Mouse (Mus musculus): ENCODE results near the gene Mfsd2b. TPM values are rescaled to one million over a fixed set of nuclear protein-coding genes. Genes with fewer than 3 reads are reported as not detected.
"Not testable (repeated sequence)": the region's sequence is repeated elsewhere in the genome, so short reads cannot be mapped to it uniquely, and the experiment has no call there.

Gene Mfsd2b
- polyA plus RNA-seq, 1 experiment from 2014 or later = 4.7 TPM

DNA sequence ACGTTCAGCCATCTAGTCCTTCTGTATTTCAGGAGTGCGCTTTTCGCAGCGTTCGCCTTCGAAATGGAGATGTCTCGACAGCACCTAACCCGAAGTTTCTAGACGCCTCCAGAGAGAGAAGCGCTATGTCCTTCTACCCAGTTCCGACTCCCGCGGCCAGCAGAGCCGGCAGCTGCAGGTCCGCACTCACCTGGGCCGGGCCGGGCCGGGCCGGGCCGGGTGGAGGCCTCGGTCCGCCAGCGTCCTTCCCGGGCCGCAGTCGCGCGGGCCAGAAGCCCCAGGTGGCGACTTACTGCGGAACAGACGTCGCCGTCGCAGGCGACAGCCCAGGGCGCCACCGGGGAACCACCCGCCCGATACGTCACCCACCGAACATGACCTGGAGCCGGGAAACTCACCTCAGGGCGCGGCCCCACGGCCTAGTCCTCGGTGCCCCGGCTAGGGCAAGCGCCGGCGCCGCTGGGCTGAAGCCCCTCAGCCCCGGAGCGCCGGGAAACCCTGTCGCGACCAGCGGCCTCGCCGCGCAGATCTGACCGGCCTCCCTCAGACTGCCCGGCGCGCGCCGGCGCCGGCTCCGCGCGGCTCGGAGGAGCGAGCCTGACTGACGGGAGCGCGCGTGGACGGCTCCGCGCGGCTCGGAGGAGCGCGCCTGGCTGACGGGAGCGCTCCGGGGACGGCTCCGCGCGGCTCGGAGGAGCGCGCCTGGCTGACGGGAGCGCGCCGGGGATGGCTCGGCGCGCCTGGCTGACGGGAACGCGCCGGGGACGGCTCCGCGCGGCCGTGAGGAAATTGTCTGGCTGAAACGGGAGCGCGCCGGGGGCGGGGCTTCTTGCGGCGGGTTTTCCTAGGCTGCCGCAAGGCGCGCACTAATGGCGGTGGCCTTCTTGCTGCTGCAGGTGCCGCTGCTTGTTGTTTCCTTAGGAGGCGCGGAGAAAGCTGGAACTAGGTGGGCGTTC is 33.1 kb upstream of the Mfsd2b start, which contains the start of gene Ubxn2a:
TSS of gene Ubxn2a (minus strand) at position 755 of the 956 bp plus-strand sequence.
- DNase-seq (ENCODE audit: low spot score) (peak; percentile 94), ATAC-seq (ENCODE audit: insufficient read depth, low FRiP score, low TSS enrichment) (peak; percentile 91)
- under 1% methylated on average over 87 of the region's 125 CpGs for WGBS
- Histone ChIP-seq H3K4me1 (ENCODE audit: control insufficient read depth, insufficient read depth, low read length) (no peaks in the 10 kb centered on the region), H3K9me3 (ENCODE audit: control insufficient read depth, low read length) (no peaks in the 10 kb centered on the region), H3K36me3 (ENCODE audit: control insufficient read depth, insufficient read depth, low read length) (no peaks in the 10 kb centered on the region), H3K27me3 (ENCODE audit: control insufficient read depth, insufficient read depth, low read length) (no peaks in the 10 kb centered on the region), H3K4me2 (ENCODE audit: low read depth) (peak within 1 kb of the TSS; percentile 81), H3K4me3 (ENCODE audit: low read depth, low read length) (peak within 1 kb of the TSS; percentile 67), H3K9ac (ENCODE audit: low read length) (peak within 1 kb of the TSS; percentile 81), H3K27ac (ENCODE audit: low read depth, low read length) (peak within 1 kb of the TSS; percentile 62)

GRCm38 (mm10) chr12:4906476-4906875 is 32.3 kb upstream of the Mfsd2b start:
- 66% methylated on average over 7 of the region's 7 CpGs for WGBS
- H3K4me1 ChIP-seq (ENCODE audit: control insufficient read depth, insufficient read depth, low read length) = no peaks in the 10 kb centered on the region
- no peak overlapping the region for H3K27ac ChIP-seq (ENCODE audit: low read depth, low read length)
- no peaks in the 10 kb centered on the region for H3K27me3 ChIP-seq (ENCODE audit: control insufficient read depth, insufficient read depth, low read length)
- peak overlapping the region; percentile 67 for H3K4me3 ChIP-seq (ENCODE audit: low read depth, low read length)
- H3K36me3 ChIP-seq (ENCODE audit: control insufficient read depth, insufficient read depth, low read length) = no peaks in the 10 kb centered on the region
- ATAC-seq (ENCODE audit: insufficient read depth, low FRiP score, low TSS enrichment) (no peak), DNase-seq (ENCODE audit: low spot score) (no peak)
- peak overlapping the region; percentile 81 for H3K4me2 ChIP-seq (ENCODE audit: low read depth)
- no peak overlapping the region; the same call in 1 of the 2 replicates for H3K9ac ChIP-seq (ENCODE audit: low read length)
- no peaks in the 10 kb centered on the region for H3K9me3 ChIP-seq (ENCODE audit: control insufficient read depth, low read length)

GRCm38 (mm10) chr12:4905946-4906345 is 31.8 kb upstream of the Mfsd2b start:
- Histone ChIP-seq H3K27me3 (ENCODE audit: control insufficient read depth, insufficient read depth, low read length) (no peaks in the 10 kb centered on the region), H3K4me2 (ENCODE audit: low read depth) (no peak overlapping the region), H3K4me1 (ENCODE audit: control insufficient read depth, insufficient read depth, low read length) (no peaks in the 10 kb centered on the region), H3K27ac (ENCODE audit: low read depth, low read length) (no peak overlapping the region), H3K4me3 (ENCODE audit: low read depth, low read length) (no peak overlapping the region), H3K9ac (ENCODE audit: low read length) (no peak overlapping the region), H3K9me3 (ENCODE audit: control insufficient read depth, low read length) (no peaks in the 10 kb centered on the region), H3K36me3 (ENCODE audit: control insufficient read depth, insufficient read depth, low read length) (no peaks in the 10 kb centered on the region)
- ATAC-seq (ENCODE audit: insufficient read depth, low FRiP score, low TSS enrichment) (no peak), DNase-seq (ENCODE audit: low spot score) (no peak)
- WGBS = 85% methylated on average over 7 of the region's 7 CpGs

- ATAC-seq (ENCODE audit: insufficient read depth, low FRiP score, low TSS enrichment) (no peak), DNase-seq (ENCODE audit: low spot score) (no peak)
- 89% methylated on average over 5 of the region's 5 CpGs for WGBS
- Histone ChIP-seq H3K4me2 (ENCODE audit: low read depth) (no peak overlapping the region), H3K36me3 (ENCODE audit: control insufficient read depth, insufficient read depth, low read length) (no peaks in the 10 kb centered on the region), H3K4me1 (ENCODE audit: control insufficient read depth, insufficient read depth, low read length) (no peaks in the 10 kb centered on the region), H3K9ac (ENCODE audit: low read length) (no peak overlapping the region), H3K9me3 (ENCODE audit: control insufficient read depth, low read length) (no peaks in the 10 kb centered on the region), H3K27ac (ENCODE audit: low read depth, low read length) (no peak overlapping the region), H3K4me3 (ENCODE audit: low read depth, low read length) (no peak overlapping the region), H3K27me3 (ENCODE audit: control insufficient read depth, insufficient read depth, low read length) (no peaks in the 10 kb centered on the region)
Observed at GRCm38 (mm10) chr12:4898024-4898423, 23.9 kb upstream of the Mfsd2b start.

DNA sequence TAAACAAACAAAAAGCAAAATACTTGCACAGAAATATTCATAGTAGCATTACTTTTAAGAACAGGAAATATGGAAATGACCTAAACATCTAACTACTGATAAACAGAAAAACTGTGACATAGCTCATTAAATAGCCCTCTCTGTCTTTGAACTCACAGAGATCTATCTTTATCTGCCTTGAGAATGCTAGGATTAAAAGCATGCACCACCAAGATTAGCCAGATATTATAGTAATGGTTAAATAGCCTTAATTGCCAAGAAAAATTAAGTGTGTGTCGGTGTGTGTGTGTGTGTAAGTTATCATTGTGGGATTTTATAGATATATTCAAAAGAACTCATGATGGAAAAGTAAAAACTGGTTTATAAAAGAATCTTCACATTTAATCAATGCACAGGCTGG is 15.7 kb upstream of the Mfsd2b start:
- Histone ChIP-seq H3K36me3 (ENCODE audit: control insufficient read depth, insufficient read depth, low read length) (no peaks in the 10 kb centered on the region), H3K4me3 (ENCODE audit: low read depth, low read length) (no peak overlapping the region), H3K9me3 (ENCODE audit: control insufficient read depth, low read length) (no peaks in the 10 kb centered on the region), H3K4me1 (ENCODE audit: control insufficient read depth, insufficient read depth, low read length) (no peaks in the 10 kb centered on the region), H3K9ac (ENCODE audit: low read length) (no peak overlapping the region), H3K4me2 (ENCODE audit: low read depth) (no peak overlapping the region), H3K27me3 (ENCODE audit: control insufficient read depth, insufficient read depth, low read length) (no peaks in the 10 kb centered on the region), H3K27ac (ENCODE audit: low read depth, low read length) (no peak overlapping the region)
- WGBS = 88% methylated on average over 1 of the region's 1 CpGs
- DNase-seq (ENCODE audit: low spot score) (no peak), ATAC-seq (ENCODE audit: insufficient read depth, low FRiP score, low TSS enrichment) (no peak)

- 93% methylated on average over 2 of the region's 2 CpGs for WGBS
- Histone ChIP-seq H3K36me3 (ENCODE audit: control insufficient read depth, insufficient read depth, low read length) (no peaks in the 10 kb centered on the region), H3K27me3 (ENCODE audit: control insufficient read depth, insufficient read depth, low read length) (no peaks in the 10 kb centered on the region), H3K4me3 (ENCODE audit: low read depth, low read length) (no peak overlapping the region), H3K27ac (ENCODE audit: low read depth, low read length) (no peak overlapping the region), H3K4me2 (ENCODE audit: low read depth) (no peak overlapping the region), H3K9ac (ENCODE audit: low read length) (no peak overlapping the region), H3K4me1 (ENCODE audit: control insufficient read depth, insufficient read depth, low read length) (no peaks in the 10 kb centered on the region), H3K9me3 (ENCODE audit: control insufficient read depth, low read length) (no peaks in the 10 kb centered on the region)
- no peak for DNase-seq (ENCODE audit: low spot score)
- no peak for ATAC-seq (ENCODE audit: insufficient read depth, low FRiP score, low TSS enrichment)
Observed at GRCm38 (mm10) chr12:4889251-4889650, 15.1 kb upstream of the Mfsd2b start.

DNA sequence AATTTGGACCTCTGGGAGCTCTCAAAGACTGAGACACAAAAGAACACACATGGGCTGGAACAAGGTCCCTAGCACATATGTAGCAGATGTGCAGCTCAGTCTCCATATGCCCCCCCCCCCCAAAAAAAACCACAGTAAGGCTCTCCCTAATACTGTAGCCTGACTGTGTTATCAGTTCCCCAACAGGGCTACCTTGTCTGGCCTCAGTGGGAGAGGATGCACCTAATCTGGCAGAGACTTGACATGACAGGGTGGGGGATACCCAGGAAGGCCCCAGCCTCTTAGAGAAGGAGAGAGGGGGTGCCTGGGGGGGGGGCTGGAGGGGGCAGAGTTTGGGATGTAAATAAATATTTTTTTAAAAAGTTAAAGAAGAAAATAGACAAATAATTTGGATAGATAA is 14.6 kb upstream of the Mfsd2b start:
- Histone ChIP-seq H3K4me3 (ENCODE audit: low read depth, low read length) (no peak overlapping the region), H3K27me3 (ENCODE audit: control insufficient read depth, insufficient read depth, low read length) (no peaks in the 10 kb centered on the region), H3K9ac (ENCODE audit: low read length) (no peak overlapping the region), H3K36me3 (ENCODE audit: control insufficient read depth, insufficient read depth, low read length) (no peaks in the 10 kb centered on the region), H3K27ac (ENCODE audit: low read depth, low read length) (no peak overlapping the region), H3K9me3 (ENCODE audit: control insufficient read depth, low read length) (no peaks in the 10 kb centered on the region), H3K4me1 (ENCODE audit: control insufficient read depth, insufficient read depth, low read length) (no peaks in the 10 kb centered on the region), H3K4me2 (ENCODE audit: low read depth) (no peak overlapping the region)
- DNase-seq (ENCODE audit: low spot score) = no peak
- ATAC-seq (ENCODE audit: insufficient read depth, low FRiP score, low TSS enrichment) = no peak

GRCm38 (mm10) chr12:4886581-4886980 is 12.4 kb upstream of the Mfsd2b start:
- not testable (repeated sequence) for H3K4me2 ChIP-seq (ENCODE audit: low read depth); H3K36me3 ChIP-seq (ENCODE audit: control insufficient read depth, insufficient read depth, low read length); H3K9ac ChIP-seq (ENCODE audit: low read length); H3K9me3 ChIP-seq (ENCODE audit: control insufficient read depth, low read length); H3K4me3 ChIP-seq (ENCODE audit: low read depth, low read length); H3K27me3 ChIP-seq (ENCODE audit: control insufficient read depth, insufficient read depth, low read length); DNase-seq (ENCODE audit: low spot score); ATAC-seq (ENCODE audit: insufficient read depth, low FRiP score, low TSS enrichment); H3K4me1 ChIP-seq (ENCODE audit: control insufficient read depth, insufficient read depth, low read length); H3K27ac ChIP-seq (ENCODE audit: low read depth, low read length)
- 96% methylated on average over 4 of the region's 4 CpGs for WGBS

DNA sequence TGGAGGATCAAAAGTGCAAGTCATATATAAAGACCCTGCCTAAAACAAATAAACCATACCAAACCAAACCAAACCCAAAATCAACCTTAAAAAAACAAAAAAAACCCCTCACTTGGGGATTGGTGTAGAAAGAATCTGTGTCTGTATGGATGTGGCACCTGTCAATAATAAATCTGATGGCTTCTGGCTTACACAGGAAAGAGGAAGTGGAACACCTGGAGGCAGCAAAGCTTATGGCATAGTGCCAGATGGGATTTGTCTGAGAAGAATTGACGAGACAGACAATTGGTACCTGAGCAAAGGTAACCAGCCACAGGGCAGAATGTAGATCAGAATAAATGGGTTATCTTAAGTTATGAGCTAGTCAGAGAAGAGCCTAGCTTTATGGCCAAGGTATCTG is 10.9 kb upstream of the Mfsd2b start:
- WGBS = 85% methylated on average over 1 of the region's 1 CpGs
- DNase-seq (ENCODE audit: low spot score) (no peak), ATAC-seq (ENCODE audit: insufficient read depth, low FRiP score, low TSS enrichment) (no peak)
- Histone ChIP-seq H3K9ac (ENCODE audit: low read length) (no peak overlapping the region), H3K36me3 (ENCODE audit: control insufficient read depth, insufficient read depth, low read length) (0 out of 2 replicates have a peak, but pooled peaks cover 3% of the 10 kb centered on the region), H3K9me3 (ENCODE audit: control insufficient read depth, low read length) (no peaks in the 10 kb centered on the region), H3K4me3 (ENCODE audit: low read depth, low read length) (no peak overlapping the region), H3K27me3 (ENCODE audit: control insufficient read depth, insufficient read depth, low read length) (no peaks in the 10 kb centered on the region), H3K4me2 (ENCODE audit: low read depth) (no peak overlapping the region), H3K4me1 (ENCODE audit: control insufficient read depth, insufficient read depth, low read length) (no peaks in the 10 kb centered on the region), H3K27ac (ENCODE audit: low read depth, low read length) (no peak overlapping the region)

All from neural tube, embryonic 11.5 days (tissue).